Mouse (Mus musculus) kidney, embryonic 14.5 days (tissue): ENCODE results near the gene Ttll11. TPM values are rescaled to one million over a fixed set of nuclear protein-coding genes. Genes with fewer than 3 reads are reported as not detected.

ENCODE experiments used
- ATAC-seq: fragments of 200-750 bp; cut with Nextera tagmentation; 2 replicates; pipeline ENCODE4 v1.8.0; 2017; ENCODE audit warnings: moderate number of reproducible peaks, mild to moderate bottlenecking, moderate TSS enrichment, moderate library complexity; ENCODE audit not compliant: low FRiP score, low TSS enrichment
- H3K27ac ChIP-seq: fragments of 300-500 bp; sonication (generic); 2 replicates; pipeline ENCODE4 v1.5.1; 2014; ENCODE audit warnings: low read depth, mild to moderate bottlenecking, low read length, moderate library complexity, mixed read lengths
- H3K27me3 ChIP-seq: fragments of 300-500 bp; sonication (generic); 2 replicates; pipeline ENCODE4 v1.6.1; 2014; ENCODE audit warnings: mild to moderate bottlenecking, low read length; ENCODE audit not compliant: control insufficient read depth, insufficient read depth
- H3K36me3 ChIP-seq: fragments of 300-500 bp; sonication (generic); 2 replicates; pipeline ENCODE4 v1.6.1; 2014; ENCODE audit warnings: low read length, mixed read lengths; ENCODE audit not compliant: control insufficient read depth, insufficient read depth
- H3K4me1 ChIP-seq: fragments of 300-500 bp; sonication (generic); 2 replicates; pipeline ENCODE4 v1.6.1; 2014; ENCODE audit warnings: low read length, mixed read lengths; ENCODE audit not compliant: control insufficient read depth, insufficient read depth
- H3K4me2 ChIP-seq: fragments of 300-500 bp; sonication (generic); replicated peaks from 2 replicates; pipeline ENCODE4 v1.6.1; 2014; ENCODE audit warnings: low read depth, mild to moderate bottlenecking, low read length
- H3K4me3 ChIP-seq: fragments of 300-500 bp; sonication (generic); 2 replicates; pipeline ENCODE4 v1.5.1; 2014; ENCODE audit warnings: mild to moderate bottlenecking, low read length
- H3K9ac ChIP-seq: fragments of 300-500 bp; sonication (generic); 2 replicates; pipeline ENCODE4 v1.6.1; 2014; ENCODE audit warnings: low read depth, mild to moderate bottlenecking, low read length, moderate library complexity
- H3K9me3 ChIP-seq: fragments of 300-500 bp; sonication (generic); 2 replicates; pipeline ENCODE4 v1.6.1; 2016; ENCODE audit warnings: low read length; ENCODE audit not compliant: control insufficient read depth
- WGBS: fragments of 180-500 bp; shearing (Covaris S2); extraction: QIAGEN DNeasy Blood & Tissue Kit; methylation state at CpG from one replicate; pipeline ENCODE4 v1.1.7; 2014; 5-methylcytosine and 5-hydroxymethylcytosine counted together
- polyA plus RNA-seq: library from polyadenylated mRNA; unstranded; fragments of >200 nt; fragmentation: Nextera tagmentation; extraction: Ambion mirVana; gene quantifications from 2 replicates; pipeline ENCODE4 v1.2.1, GENCODE M21; 2014

The Ttll11 gene
- polyA plus RNA-seq, 1 experiment from 2014 or later = 0.58 TPM

DNA sequence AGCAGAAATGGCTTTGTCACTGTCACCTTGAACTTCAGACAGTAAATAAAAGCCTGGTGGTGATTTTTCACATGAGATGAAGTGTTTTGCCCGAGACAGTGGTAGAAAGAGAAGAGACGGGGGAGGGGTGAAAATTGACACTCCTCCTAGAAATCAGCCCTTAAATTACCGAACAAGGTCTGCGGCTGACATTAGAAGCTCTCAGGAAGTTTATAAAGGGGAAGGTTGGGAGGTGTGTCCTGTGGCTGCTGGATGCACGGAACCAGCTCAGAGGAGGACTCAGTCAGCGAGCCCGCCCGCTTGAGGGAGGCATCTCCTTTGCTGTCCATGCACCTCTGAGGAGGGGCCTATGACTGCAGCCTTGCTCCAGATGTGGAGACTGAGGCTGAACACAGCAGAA lies 181.7 kb downstream of the Ttll11 start:
- Histone ChIP-seq H3K27ac (no peak overlapping the region), H3K4me3 (no peak overlapping the region), H3K4me2 (no peak overlapping the region), H3K9ac (no peak overlapping the region), H3K4me1 (0 out of 2 replicates have a peak, but pooled peaks cover 5% of the 10 kb centered on the region), H3K27me3 (no peaks in the 10 kb centered on the region), H3K9me3 (0 out of 2 replicates have a peak, but pooled peaks cover 3% of the 10 kb centered on the region), H3K36me3 (no peaks in the 10 kb centered on the region)
- 27% methylated on average over 8 of the region's 8 CpGs for WGBS
- peak; percentile 80 for ATAC-seq

DNA sequence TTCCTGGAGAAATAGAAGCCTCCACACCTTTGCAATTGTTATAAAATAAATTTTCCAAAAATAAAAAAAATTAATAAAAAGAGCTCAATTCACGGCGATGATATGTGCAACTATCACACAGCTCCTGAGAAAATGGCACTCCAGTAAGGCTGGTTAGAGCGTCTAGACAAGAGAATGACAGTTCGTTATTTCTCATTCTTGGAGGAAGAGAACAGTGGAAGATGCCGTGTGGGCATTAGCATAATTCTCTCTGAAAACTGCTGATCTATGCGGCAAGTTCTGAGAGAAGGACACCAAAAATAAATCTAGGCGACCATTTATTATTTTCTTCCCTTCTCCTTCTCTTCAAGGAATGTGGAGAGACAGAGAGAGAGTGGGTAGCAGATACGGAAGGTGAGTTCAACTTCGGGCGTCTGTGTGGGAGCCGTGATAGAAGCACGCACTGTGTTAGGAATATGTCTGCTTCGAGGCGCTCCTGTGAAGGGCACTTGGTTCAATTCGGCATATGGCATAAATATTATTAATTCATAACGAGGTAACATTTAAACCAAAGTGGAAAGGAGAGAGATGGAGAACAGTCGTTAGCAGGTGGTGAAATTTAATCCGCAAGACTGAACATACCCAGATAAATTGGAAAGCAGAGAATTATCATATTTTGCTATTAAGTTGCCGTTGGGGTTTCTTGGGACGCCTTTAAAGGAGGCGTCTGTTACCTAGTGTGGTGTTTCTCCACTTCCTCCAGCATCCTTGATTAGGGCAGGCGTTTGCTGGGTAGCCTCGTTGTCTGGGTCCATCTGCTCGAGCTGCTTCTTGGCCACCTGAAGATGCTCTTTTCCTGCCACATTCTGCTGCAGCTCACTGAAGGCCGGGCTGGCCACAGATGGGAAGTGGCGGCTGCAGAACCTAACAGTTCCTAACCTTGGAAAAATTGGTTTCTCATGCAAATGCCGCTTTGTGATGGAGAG lies 190.1 kb downstream of the Ttll11 start:
- Histone ChIP-seq H3K4me1 (no peaks in the 10 kb centered on the region), H3K36me3 (no peaks in the 10 kb centered on the region), H3K4me2 (no peak overlapping the region), H3K27me3 (no peaks in the 10 kb centered on the region), H3K9me3 (no peaks in the 10 kb centered on the region), H3K4me3 (no peak overlapping the region), H3K27ac (no peak overlapping the region), H3K9ac (no peak overlapping the region)
- ATAC-seq = no peak
- WGBS = 87% methylated on average over 27 of the region's 27 CpGs

DNA sequence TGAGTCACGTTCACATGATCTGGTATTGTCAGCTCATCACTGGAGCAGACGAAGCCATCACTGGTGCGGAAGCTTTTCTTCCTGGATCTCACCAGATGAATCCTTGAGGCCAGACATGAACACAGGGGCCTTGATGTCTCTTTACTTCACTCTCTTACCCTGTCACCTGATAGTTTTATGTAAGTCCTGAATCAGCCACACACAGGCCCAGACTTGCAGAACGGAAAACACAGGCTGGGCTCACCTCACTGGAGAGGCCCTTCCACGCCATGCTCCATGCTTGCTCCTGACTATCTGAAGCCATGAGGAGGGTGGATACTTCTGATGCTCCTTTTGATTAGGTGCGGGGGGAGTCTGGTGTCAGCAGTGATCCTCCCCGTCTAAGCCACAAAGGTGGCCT lies 193.8 kb downstream of the Ttll11 start:
- H3K36me3 ChIP-seq = no peaks in the 10 kb centered on the region
- H3K27me3 ChIP-seq = no peaks in the 10 kb centered on the region
- 86% methylated on average over 7 of the region's 7 CpGs for WGBS
- H3K27ac ChIP-seq = no peak overlapping the region
- no peak overlapping the region for H3K4me3 ChIP-seq
- ATAC-seq = no peak
- no peak overlapping the region for H3K4me2 ChIP-seq
- H3K4me1 ChIP-seq = no peaks in the 10 kb centered on the region
- no peaks in the 10 kb centered on the region for H3K9me3 ChIP-seq
- H3K9ac ChIP-seq = no peak overlapping the region

DNA sequence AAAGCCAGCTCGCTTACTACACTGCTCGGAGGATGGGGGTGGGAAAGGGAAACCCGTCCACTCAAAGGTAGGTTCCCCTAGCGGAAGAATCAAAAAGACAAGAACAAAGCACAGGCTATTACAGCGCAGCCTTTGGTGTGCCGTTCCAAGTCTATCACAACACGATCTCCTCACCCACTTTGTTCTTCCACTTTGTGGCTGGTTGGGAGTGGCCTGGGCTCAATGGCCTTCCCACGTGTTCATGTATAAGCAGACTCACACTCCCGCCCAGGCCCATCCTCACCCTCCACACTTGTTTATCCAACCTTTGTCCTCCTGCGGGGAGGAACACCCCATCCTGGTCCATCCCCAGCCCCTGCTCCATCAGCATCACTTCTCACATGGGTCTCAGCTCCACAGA lies 196.3 kb downstream of the Ttll11 start:
- Histone ChIP-seq H3K4me1 (no peaks in the 10 kb centered on the region), H3K36me3 (no peaks in the 10 kb centered on the region), H3K9me3 (no peaks in the 10 kb centered on the region), H3K27ac (no peak overlapping the region), H3K27me3 (no peaks in the 10 kb centered on the region), H3K4me3 (no peak overlapping the region), H3K9ac (no peak overlapping the region), H3K4me2 (no peak overlapping the region)
- no peak for ATAC-seq
- 46% methylated on average over 10 of the region's 10 CpGs for WGBS

DNA sequence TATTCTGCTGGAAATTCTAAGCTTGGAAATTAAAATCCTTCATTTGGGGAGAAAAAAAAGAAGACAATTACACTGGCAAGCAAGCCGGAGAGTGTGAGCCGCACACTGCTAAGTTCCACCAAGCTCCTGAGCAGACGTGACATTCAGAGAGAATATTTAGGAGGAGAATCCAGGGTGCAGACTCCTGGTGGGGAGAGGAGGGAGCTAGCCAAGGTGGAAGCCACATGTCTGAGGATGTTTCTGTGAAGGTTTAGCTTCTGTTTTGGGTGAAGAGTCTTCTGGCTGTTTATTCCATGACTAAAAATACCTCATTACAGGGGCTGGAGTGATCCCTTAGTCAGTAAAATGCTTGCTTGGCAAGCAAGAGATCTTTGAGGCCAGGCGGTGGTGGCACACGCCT lies 200.4 kb downstream of the Ttll11 start:
- ATAC-seq = no peak
- H3K36me3 ChIP-seq = no peaks in the 10 kb centered on the region
- 87% methylated on average over 5 of the region's 5 CpGs for WGBS
- no peak overlapping the region for H3K9ac ChIP-seq
- H3K27ac ChIP-seq = no peak overlapping the region
- H3K4me3 ChIP-seq = no peak overlapping the region
- no peak overlapping the region for H3K4me2 ChIP-seq
- no peaks in the 10 kb centered on the region for H3K27me3 ChIP-seq
- no peaks in the 10 kb centered on the region for H3K9me3 ChIP-seq
- H3K4me1 ChIP-seq = no peaks in the 10 kb centered on the region

DNA sequence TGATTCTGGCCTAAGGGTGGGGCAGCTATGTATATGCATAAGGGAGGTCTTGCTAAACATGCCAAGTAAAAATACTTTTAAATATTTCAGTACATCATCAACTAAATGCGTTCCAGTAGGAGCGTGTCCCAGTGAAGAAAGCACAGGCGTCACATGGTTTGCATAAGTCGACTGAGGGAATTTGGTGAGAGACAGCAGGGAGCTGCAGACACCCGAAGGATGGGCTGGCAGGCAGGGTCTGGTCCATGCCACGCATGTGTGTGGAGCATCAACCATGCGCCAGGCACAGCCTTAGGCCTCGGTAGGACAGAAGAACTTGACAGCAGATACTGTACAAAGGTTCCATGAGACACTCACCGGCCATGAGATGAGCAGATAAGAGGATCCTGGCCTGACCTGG lies 202.8 kb downstream of the Ttll11 start:
- Histone ChIP-seq H3K4me3 (no peak overlapping the region), H3K9me3 (no peaks in the 10 kb centered on the region), H3K4me2 (no peak overlapping the region), H3K27me3 (no peaks in the 10 kb centered on the region), H3K4me1 (no peaks in the 10 kb centered on the region), H3K9ac (no peak overlapping the region), H3K36me3 (no peaks in the 10 kb centered on the region), H3K27ac (no peak overlapping the region)
- 91% methylated on average over 9 of the region's 9 CpGs for WGBS
- no peak for ATAC-seq

DNA sequence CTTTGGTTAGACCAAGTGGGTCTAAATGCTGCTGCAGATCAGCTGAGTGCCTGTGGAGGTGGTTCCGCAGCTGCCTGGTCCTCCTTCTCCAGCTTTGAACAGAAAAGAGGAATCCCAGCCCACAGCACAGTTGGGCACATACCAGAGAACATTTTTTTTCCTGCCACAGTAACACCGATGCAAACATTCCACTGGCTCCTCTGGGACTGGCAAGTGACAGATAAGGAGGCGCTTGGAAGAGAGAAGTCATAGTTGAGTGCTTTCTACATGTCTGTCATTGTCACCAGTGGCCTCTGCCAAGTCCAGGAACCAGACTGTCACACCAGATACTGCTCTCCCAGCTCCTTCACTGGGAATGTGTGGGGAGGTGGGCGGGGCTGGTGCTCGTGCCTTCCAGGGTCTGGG lies 204.1 kb downstream of the Ttll11 start:
- 54% methylated on average over 5 of the region's 5 CpGs for WGBS
- no peak for ATAC-seq
- Histone ChIP-seq H3K4me1 (no peaks in the 10 kb centered on the region), H3K27ac (no peak overlapping the region), H3K4me2 (no peak overlapping the region), H3K36me3 (no peaks in the 10 kb centered on the region), H3K9me3 (no peaks in the 10 kb centered on the region), H3K4me3 (no peak overlapping the region), H3K9ac (no peak overlapping the region), H3K27me3 (no peaks in the 10 kb centered on the region; the same call in 1 of the 2 replicates)

DNA sequence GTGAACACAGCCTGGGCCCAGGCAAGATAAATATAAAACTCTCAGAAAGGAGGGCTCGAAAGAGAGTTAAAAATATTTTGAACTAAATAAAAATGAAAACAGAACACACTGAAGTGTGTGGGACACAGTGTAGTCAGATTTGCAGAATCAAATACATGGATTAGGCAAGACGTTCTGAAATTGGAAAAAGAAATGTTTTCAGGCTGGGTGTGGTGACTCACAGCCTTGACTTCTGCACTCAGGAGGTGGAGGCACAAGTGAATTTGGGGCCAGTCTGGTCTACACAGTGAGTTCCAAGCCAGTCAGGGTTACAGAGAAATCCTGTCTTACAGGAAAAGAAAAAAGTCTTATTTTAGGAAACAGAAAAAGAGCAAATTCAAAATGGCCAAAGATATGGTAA lies 209.2 kb downstream of the Ttll11 start:
- Histone ChIP-seq H3K4me3 (no peak overlapping the region), H3K4me2 (no peak overlapping the region), H3K27ac (no peak overlapping the region), H3K9ac (no peak overlapping the region), H3K36me3 (no peaks in the 10 kb centered on the region), H3K9me3 (no peaks in the 10 kb centered on the region), H3K27me3 (no peaks in the 10 kb centered on the region; the same call in 1 of the 2 replicates), H3K4me1 (no peaks in the 10 kb centered on the region)
- 82% methylated on average over 2 of the region's 2 CpGs for WGBS
- no peak for ATAC-seq

DNA sequence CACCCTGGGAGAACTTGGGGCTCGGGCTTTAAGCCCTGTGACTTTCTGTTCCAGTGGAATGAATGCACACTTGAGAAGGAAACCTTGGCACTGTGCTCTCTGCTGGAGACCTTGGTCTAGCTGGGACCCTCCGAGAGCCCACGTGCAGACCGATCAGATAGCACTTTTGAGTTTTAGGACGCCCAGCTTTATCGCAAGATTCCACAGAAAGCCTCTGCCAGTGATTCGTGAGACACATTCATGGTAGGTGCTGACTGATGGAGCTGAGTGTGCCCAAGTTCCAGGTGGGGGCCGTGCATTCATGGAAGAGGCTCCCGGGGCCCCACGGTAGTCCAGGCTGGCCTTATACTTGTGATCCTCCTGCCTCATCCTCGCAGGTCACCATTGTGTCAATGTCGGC lies 210.3 kb downstream of the Ttll11 start:
- ATAC-seq = no peak
- no peak overlapping the region for H3K4me3 ChIP-seq
- no peak overlapping the region for H3K9ac ChIP-seq

More for the DNA sequence above, 210.3 kb downstream of the Ttll11 start:
- Histone ChIP-seq H3K27me3 (no peaks in the 10 kb centered on the region; the same call in 1 of the 2 replicates), H3K4me1 (no peaks in the 10 kb centered on the region), H3K9me3 (no peaks in the 10 kb centered on the region), H3K36me3 (no peaks in the 10 kb centered on the region), H3K4me2 (no peak overlapping the region), H3K27ac (no peak overlapping the region)
- 86% methylated on average over 12 of the region's 12 CpGs for WGBS
